Mouse (Mus musculus) intestine, embryonic 16.5 days (tissue): ENCODE measurements around the gene Cx3cr1. TPM values are rescaled to one million over a fixed set of nuclear protein-coding genes. Genes with fewer than 3 reads are reported as not detected.
"Not testable (repeated sequence)": the region's sequence is repeated elsewhere in the genome, so short reads cannot be mapped to it uniquely, and the experiment has no call there.

Experiments used
- ATAC-seq: fragments of 200-750 bp; cut with Nextera tagmentation; 2 replicates; pipeline ENCODE4 v1.8.0; 2017; ENCODE audit warnings: moderate TSS enrichment, moderate library complexity
- H3K27ac ChIP-seq: fragments of 300-500 bp; sonication (generic); 2 replicates; pipeline ENCODE4 v1.5.1; 2014; ENCODE audit warnings: mild to moderate bottlenecking, low read length
- H3K27me3 ChIP-seq: fragments of 300-500 bp; sonication (generic); replicated peaks from 2 replicates; pipeline ENCODE4 v1.6.1; 2014; ENCODE audit warnings: low read length, control low read depth, mixed read lengths; ENCODE audit not compliant: control insufficient read depth, insufficient read depth
- H3K36me3 ChIP-seq: fragments of 300-500 bp; sonication (generic); 2 replicates; pipeline ENCODE4 v1.6.1; 2014; ENCODE audit warnings: low read length, control low read depth; ENCODE audit not compliant: control insufficient read depth, insufficient read depth
- H3K4me1 ChIP-seq: fragments of 300-500 bp; sonication (generic); 2 replicates; pipeline ENCODE4 v1.6.1; 2014; ENCODE audit warnings: low read length, control low read depth, mixed read lengths; ENCODE audit not compliant: control insufficient read depth, insufficient read depth
- H3K4me2 ChIP-seq: fragments of 300-500 bp; sonication (generic); 2 replicates; pipeline ENCODE4 v1.6.1; 2014; ENCODE audit warnings: low read depth, low read length, control low read depth
- H3K4me3 ChIP-seq: fragments of 300-500 bp; sonication (generic); 2 replicates; pipeline ENCODE4 v1.5.1; 2014; ENCODE audit warnings: mild to moderate bottlenecking, low read length
- H3K9ac ChIP-seq: fragments of 300-500 bp; sonication (generic); 2 replicates; pipeline ENCODE4 v1.6.1; 2014; ENCODE audit warnings: low read depth, low read length
- H3K9me3 ChIP-seq: fragments of 300-500 bp; sonication (generic); 2 replicates; pipeline ENCODE4 v1.6.1; 2016; ENCODE audit warnings: low read length, control low read depth; ENCODE audit not compliant: control insufficient read depth
- WGBS: fragments of 180-500 bp; shearing (Covaris S2); extraction: QIAGEN DNeasy Blood & Tissue Kit; methylation state at CpG from one replicate; pipeline ENCODE4 v1.1.7; 2014; 5-methylcytosine and 5-hydroxymethylcytosine counted together
- polyA plus RNA-seq: library from polyadenylated mRNA; unstranded; fragments of >200 nt; fragmentation: Nextera tagmentation; extraction: Ambion mirVana; gene quantifications from 2 replicates; pipeline ENCODE4 v1.2.1, GENCODE M21; 2015

Gene Cx3cr1
- polyA plus RNA-seq, 1 experiment from 2014 or later, result 9.2 TPM

DNA sequence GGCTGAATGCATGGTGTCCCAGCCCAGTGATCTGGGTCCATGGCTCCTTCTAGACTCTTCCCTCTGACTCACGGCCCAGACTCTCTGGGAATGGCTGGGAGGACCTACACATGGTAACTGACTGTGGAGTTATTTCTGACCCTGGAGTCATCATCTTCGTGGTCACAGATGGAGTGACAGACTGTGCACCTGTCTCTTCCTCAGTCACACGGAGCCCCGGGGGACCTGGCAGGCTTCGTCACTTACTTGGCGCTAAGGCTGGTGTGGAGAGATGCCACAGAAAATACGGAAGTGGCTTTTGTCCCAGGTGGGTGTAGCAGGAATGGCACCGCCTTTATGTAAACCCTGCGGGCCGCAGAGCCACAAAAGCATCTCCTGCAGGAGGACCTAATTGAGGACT is 45.5 kb downstream of the Cx3cr1 start:
- WGBS, result 79% methylated on average over 10 of the region's 10 CpGs
- no peaks in the 10 kb centered on the region for H3K27me3 ChIP-seq
- no peaks in the 10 kb centered on the region for H3K9me3 ChIP-seq
- peaks cover 17% of the 10 kb centered on the region for H3K4me1 ChIP-seq
- H3K9ac ChIP-seq, result no peak overlapping the region
- no peak overlapping the region for H3K4me3 ChIP-seq
- no peak for ATAC-seq
- H3K4me2 ChIP-seq, result no peak overlapping the region
- H3K27ac ChIP-seq, result no peak overlapping the region
- H3K36me3 ChIP-seq, result no peaks in the 10 kb centered on the region

DNA sequence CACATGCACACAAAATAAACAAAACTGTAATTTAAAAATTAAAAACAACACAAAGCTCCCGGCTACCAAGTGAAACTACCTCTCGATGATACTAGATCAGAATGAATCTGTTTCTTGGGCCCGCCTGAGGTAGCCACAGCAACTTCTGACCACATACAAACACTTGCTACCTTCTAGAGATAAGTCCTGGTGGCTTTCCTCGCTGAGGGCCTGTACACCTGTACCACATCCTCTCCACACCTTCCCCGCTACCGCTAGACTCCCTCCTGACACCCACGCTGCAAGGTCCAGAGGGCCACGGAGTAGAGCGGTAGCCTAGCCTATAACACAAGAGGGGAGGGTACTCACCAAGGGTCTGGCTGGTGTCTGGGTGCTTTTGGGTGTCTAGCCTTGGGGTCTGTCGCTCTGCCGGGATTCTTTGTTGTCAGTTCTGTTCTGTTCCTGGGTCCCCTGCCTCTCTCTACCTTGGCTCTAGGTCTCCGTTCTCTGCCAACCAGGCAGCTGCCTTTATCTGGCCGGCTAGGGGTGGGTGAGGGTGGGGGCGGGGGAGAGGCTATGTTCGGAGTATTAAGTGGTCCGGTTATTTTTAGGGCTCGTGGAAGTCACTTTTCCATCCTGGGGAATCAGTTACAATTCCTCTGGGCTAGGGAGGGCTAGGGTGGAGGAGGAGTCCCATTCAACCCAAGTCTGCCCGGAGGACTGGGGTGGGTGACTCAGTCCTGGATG is 46.4 kb downstream of the Cx3cr1 start, which contains the start of gene Xirp1:
Xirp1 (minus strand) TSS at position 513 of the 726 bp plus-strand sequence.
- WGBS, result 85% methylated on average over 18 of the region's 18 CpGs
- H3K4me2 ChIP-seq, result no peak within 1 kb of the TSS
- peaks cover 17% of the 10 kb centered on the region for H3K4me1 ChIP-seq
- no peaks in the 10 kb centered on the region for H3K27me3 ChIP-seq
- H3K4me3 ChIP-seq, result no peak within 1 kb of the TSS
- no peaks in the 10 kb centered on the region for H3K36me3 ChIP-seq
- no peak within 1 kb of the TSS for H3K9ac ChIP-seq
- no peak within 1 kb of the TSS for H3K27ac ChIP-seq
- ATAC-seq, result no peak
- H3K9me3 ChIP-seq, result no peaks in the 10 kb centered on the region

DNA sequence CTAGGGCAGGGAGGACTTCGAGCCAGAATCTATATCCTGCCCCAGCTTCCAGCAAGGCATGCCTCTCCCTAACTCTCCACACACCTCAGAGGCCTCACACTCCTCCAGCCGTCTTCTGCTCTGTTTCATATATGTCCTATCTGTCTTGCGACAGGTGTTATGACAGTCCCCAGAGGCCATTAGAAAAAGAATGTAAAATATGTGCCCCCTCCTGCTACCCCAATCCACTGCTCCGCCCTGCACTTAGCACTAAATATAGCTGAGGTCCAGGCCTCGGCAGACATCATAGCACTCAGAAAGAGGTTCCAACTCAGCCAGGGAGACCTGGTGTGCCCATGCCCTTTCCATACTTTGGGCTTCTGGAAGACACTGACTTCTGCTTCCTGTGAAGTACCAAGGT is 48.5 kb downstream of the Cx3cr1 start:
- Histone ChIP-seq H3K27me3 (no peaks in the 10 kb centered on the region), H3K9me3 (no peaks in the 10 kb centered on the region), H3K9ac (0 out of 2 replicates have a peak overlapping the region, but pooled peaks have one; percentile 24), H3K36me3 (no peaks in the 10 kb centered on the region), H3K27ac (peak overlapping the region; percentile 33; the same call in 1 of the 2 replicates), H3K4me3 (no peak overlapping the region), H3K4me2 (no peak overlapping the region), H3K4me1 (peaks cover 12% of the 10 kb centered on the region)
- WGBS, result 40% methylated on average over 5 of the region's 5 CpGs
- peak; percentile 31; the same call in 1 of the 2 replicates for ATAC-seq

DNA sequence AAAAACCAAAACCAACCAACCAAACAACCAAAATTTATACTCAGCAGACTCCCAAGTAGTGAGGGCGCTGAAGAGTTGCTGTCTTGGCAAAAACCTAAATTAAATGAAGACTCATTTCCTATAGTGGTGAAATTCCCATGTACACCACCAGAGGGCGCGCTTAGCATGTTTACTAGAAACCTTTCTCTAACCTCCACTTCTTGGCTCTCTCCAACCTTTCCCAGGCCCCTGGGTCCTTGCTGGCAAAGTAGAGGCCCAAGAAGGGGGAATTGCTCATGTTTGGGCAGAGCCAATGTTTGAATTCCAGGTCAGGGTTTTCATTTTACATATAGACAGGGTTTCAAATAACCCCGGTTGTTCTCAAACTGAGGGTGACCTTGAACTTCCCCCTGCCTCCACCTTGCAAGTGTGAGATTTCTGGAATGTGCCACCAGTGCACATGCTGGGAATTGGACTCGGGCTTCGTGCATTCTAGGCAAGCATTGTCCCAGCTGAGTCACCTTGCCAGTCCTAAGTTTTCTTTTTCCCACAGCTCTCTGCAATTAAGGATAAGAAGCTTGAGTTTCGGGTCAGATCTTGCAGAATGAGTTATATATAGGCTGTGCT is 49.3 kb downstream of the Cx3cr1 start:
- ATAC-seq, result peak; percentile 32; the same call in 1 of the 2 replicates
- 43% methylated on average over 7 of the region's 7 CpGs for WGBS

DNA sequence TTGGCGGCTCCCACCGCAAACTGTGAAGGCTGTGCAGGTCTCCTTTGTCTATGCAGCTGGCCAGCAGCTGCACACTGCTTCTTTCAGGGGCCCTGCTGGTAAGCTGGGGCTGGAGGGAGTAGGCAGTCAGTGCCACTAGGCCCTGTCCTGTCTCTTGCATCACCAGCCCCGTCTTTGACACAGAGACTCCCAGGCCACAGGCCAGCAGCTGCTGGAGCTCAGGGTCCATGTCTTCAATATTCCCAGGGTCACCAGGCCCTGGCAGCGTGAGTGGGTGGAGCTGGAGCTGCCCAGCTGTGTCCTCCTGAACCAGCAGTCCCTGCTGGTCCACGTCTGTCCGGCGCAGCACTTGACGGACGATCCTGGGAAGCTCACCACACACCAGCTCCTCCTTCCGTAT is 52.7 kb downstream of the Cx3cr1 start:
- Histone ChIP-seq H3K9ac (no peak overlapping the region), H3K27ac (no peak overlapping the region)
- 63% methylated on average over 10 of the region's 10 CpGs for WGBS

More for the DNA sequence above, 49.3 kb downstream of the Cx3cr1 start:
- Histone ChIP-seq H3K27me3 (no peaks in the 10 kb centered on the region), H3K9ac (no peak overlapping the region), H3K27ac (no peak overlapping the region), H3K9me3 (no peaks in the 10 kb centered on the region), H3K36me3 (no peaks in the 10 kb centered on the region), H3K4me1 (peaks cover 12% of the 10 kb centered on the region), H3K4me2 (no peak overlapping the region), H3K4me3 (no peak overlapping the region)

DNA sequence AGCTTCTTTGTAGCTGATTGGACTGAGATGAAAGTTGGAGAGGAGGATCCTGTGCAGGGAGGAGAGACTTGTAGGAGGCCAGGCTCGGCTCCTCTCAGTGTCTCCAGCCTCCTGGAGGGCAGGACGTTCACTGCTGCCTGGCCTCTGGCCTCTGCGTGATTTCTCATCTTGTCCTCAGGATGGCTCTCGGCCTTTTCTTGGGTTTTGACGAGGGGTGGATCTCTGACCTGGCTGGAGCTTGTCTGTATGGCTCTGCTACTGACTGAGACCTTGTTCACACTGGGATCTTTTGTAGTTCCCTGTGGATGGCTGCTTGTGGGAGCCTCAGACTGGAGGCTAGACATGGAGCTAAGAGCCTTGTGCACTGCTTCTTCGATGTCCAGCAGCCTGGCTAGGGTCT is 54.9 kb downstream of the Cx3cr1 start:
- ATAC-seq, result no peak
- Histone ChIP-seq H3K4me2 (no peak overlapping the region), H3K4me1 (peaks cover 7% of the 10 kb centered on the region), H3K9me3 (no peaks in the 10 kb centered on the region), H3K27me3 (no peaks in the 10 kb centered on the region), H3K9ac (0 out of 2 replicates have a peak overlapping the region, but pooled peaks have one; percentile 24), H3K36me3 (no peaks in the 10 kb centered on the region), H3K27ac (no peak overlapping the region), H3K4me3 (no peak overlapping the region)
- WGBS, result 66% methylated on average over 6 of the region's 6 CpGs

More for the DNA sequence above, 52.7 kb downstream of the Cx3cr1 start:
- H3K4me2 ChIP-seq, result no peak overlapping the region
- H3K27me3 ChIP-seq, result no peaks in the 10 kb centered on the region
- no peak overlapping the region for H3K4me3 ChIP-seq
- H3K9me3 ChIP-seq, result no peaks in the 10 kb centered on the region
- peaks cover 12% of the 10 kb centered on the region for H3K4me1 ChIP-seq
- H3K36me3 ChIP-seq, result no peaks in the 10 kb centered on the region
- no peak for ATAC-seq

DNA sequence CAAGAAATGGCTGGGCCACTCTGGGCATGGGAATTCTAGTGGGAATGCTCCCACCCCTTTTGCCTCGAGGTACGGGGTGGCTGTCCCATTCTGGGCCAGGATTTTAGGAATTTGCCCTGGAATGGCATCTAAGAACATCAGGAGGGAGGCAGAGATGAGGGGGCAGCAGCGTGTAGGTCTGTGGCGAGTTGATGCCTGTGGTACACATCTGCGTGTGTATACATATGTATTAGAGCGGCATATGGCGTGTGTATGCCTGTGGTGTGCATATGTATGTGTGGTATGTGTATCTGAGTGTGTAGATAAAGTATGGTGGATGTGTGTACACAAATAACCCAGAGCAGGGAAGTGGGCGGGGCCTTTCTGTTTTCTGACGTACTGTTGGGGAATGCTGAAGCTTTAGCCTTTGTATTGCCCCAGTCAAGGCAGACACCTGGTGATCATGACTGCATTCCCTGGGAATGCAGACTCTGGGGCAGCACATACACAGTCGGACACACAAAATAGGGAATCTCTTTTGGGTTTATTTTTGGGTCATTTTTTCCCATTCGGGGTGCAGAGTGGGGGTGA is 56.3 kb downstream of the Cx3cr1 start:
- 68% methylated on average over 11 of the region's 11 CpGs for WGBS
- no peaks in the 10 kb centered on the region for H3K9me3 ChIP-seq

GRCm38 (mm10) chr9:120012781-120013180 is 56.9 kb downstream of the Cx3cr1 start:
- WGBS, result 91% methylated on average over 5 of the region's 5 CpGs

More for the DNA sequence above, 56.3 kb downstream of the Cx3cr1 start:
- Histone ChIP-seq H3K4me2 (no peak overlapping the region), H3K4me1 (peaks cover 7% of the 10 kb centered on the region), H3K27ac (no peak overlapping the region), H3K36me3 (no peaks in the 10 kb centered on the region), H3K9ac (no peak overlapping the region), H3K27me3 (no peaks in the 10 kb centered on the region), H3K4me3 (no peak overlapping the region)
- ATAC-seq, result no peak

GRCm38 (mm10) chr9:120012161-120012560 is 57.5 kb downstream of the Cx3cr1 start:
- not testable (repeated sequence) for H3K27ac ChIP-seq, H3K4me2 ChIP-seq, ATAC-seq, H3K9me3 ChIP-seq, H3K4me1 ChIP-seq, H3K27me3 ChIP-seq, H3K9ac ChIP-seq, H3K4me3 ChIP-seq, H3K36me3 ChIP-seq
- 79% methylated on average over 6 of the region's 6 CpGs for WGBS

More at GRCm38 (mm10) chr9:120012781-120013180, 56.9 kb downstream of the Cx3cr1 start:
- H3K27me3 ChIP-seq, result no peaks in the 10 kb centered on the region
- no peak overlapping the region for H3K4me3 ChIP-seq
- no peak overlapping the region for H3K27ac ChIP-seq
- H3K9me3 ChIP-seq, result peaks cover 1% of the 10 kb centered on the region; the same call in 1 of the 2 replicates
- no peak for ATAC-seq
- H3K4me1 ChIP-seq, result peaks cover 7% of the 10 kb centered on the region
- H3K9ac ChIP-seq, result no peak overlapping the region
- no peaks in the 10 kb centered on the region for H3K36me3 ChIP-seq
- H3K4me2 ChIP-seq, result no peak overlapping the region
